Mouse (Mus musculus) adrenal gland, adult 2 months (tissue): Measurements from ENCODE around the gene Gm12216. TPM values are rescaled to one million over a fixed set of nuclear protein-coding genes. Genes with fewer than 3 reads are reported as not detected.
"Not testable (repeated sequence)": the region's sequence is repeated elsewhere in the genome, so short reads cannot be mapped to it uniquely, and the experiment has no call there.

Experiments
- DNase-seq: peaks from one replicate; pipeline ENCODE4 v3.0.0; 2021
- polyA plus RNA-seq: library from polyadenylated mRNA; depleted of rRNA; stranded (reverse); fragments of >200 nt; gene quantifications from 2 replicates; pipeline ENCODE4 v1.2.3, GENCODE M21; 2012
- total RNA-seq, 2 experiments: library from RNA; stranded (reverse); gene quantifications; 2 replicates each; pipeline ENCODE4 v1.2.3; 2021

Gene Gm12216
- total and polyA plus RNA-seq, 3 experiments = 8.4 to 10.8 (median 9.6) TPM

- peak; percentile 91 for DNase-seq
These were observed 88.8 kb downstream of the Gm12216 start for GRCm38 (mm10) chr11:53770125-53770791.

GRCm38 (mm10) chr11:53769760-53770124 lies 89.3 kb downstream of the Gm12216 start, which contains the start of gene Irf1:
Gene Irf1, plus strand, starts transcription at chr11:53770014.
- peak; percentile 98 for DNase-seq

- DNase-seq = no peak
These were observed 89.9 kb downstream of the Gm12216 start for GRCm38 (mm10) chr11:53769185-53769576.

- DNase-seq = no peak
These were observed 90.5 kb downstream of the Gm12216 start for GRCm38 (mm10) chr11:53768422-53769184.

- no peak for DNase-seq
These were observed 94.5 kb downstream of the Gm12216 start for GRCm38 (mm10) chr11:53764581-53764980.

- DNase-seq = peak; percentile 95
These were observed 95.4 kb downstream of the Gm12216 start for GRCm38 (mm10) chr11:53763496-53764140.

GRCm38 (mm10) chr11:53762827-53763495 lies 96.1 kb downstream of the Gm12216 start:
- DNase-seq = peak; percentile 95

GRCm38 (mm10) chr11:53762426-53762825 lies 96.6 kb downstream of the Gm12216 start:
- no peak for DNase-seq

GRCm38 (mm10) chr11:53761822-53762221 lies 97.2 kb downstream of the Gm12216 start:
- peak; percentile 93 for DNase-seq

GRCm38 (mm10) chr11:53761284-53761683 lies 97.8 kb downstream of the Gm12216 start:
- peak; percentile 69 for DNase-seq

- no peak for DNase-seq
These were observed 99.3 kb downstream of the Gm12216 start for GRCm38 (mm10) chr11:53759545-53760406.

- no peak for DNase-seq
These were observed 100.2 kb downstream of the Gm12216 start for GRCm38 (mm10) chr11:53758791-53759351.

- not testable (repeated sequence) for DNase-seq
These were observed 101.0 kb downstream of the Gm12216 start for GRCm38 (mm10) chr11:53758033-53758432.

- DNase-seq = no peak
These were observed 101.4 kb downstream of the Gm12216 start for GRCm38 (mm10) chr11:53757612-53758011.

GRCm38 (mm10) chr11:53755011-53755595 lies 104.0 kb downstream of the Gm12216 start:
- no peak for DNase-seq

- DNase-seq = no peak
These were observed 109.2 kb downstream of the Gm12216 start for GRCm38 (mm10) chr11:53749716-53750352.

- DNase-seq = no peak
These were observed 109.8 kb downstream of the Gm12216 start for GRCm38 (mm10) chr11:53749306-53749705.

- DNase-seq = no peak
These were observed 110.4 kb downstream of the Gm12216 start for GRCm38 (mm10) chr11:53748614-53749013.

GRCm38 (mm10) chr11:53747985-53748384 lies 111.1 kb downstream of the Gm12216 start:
- no peak for DNase-seq

GRCm38 (mm10) chr11:53745260-53745659 lies 113.8 kb downstream of the Gm12216 start:
- DNase-seq = no peak
